Comparison of ENCODE assay signal across 8 mouse cellular contexts in the genomic region with DNA sequence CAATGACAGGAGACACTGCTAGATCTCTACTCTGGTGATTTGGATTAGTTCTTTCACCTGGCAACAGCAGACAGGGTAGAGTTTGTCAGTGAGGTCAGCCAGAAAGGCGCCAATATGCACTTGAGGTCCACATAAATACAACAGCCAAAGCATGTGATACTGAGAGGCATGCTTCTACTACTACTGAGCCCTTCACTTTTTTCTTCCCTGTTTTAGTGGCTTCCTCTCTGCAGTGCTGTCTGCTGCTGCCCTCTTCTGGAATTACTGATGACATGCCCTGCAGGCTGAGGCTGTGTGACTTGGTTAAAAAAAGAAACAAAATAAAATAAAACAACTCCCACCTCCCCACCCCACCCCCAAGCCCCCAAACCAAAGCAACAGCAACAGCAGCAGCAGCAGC.
DNase-seq lines count a peak whose midpoint lies in the region; ATAC-seq lines count a peak whose summit lies in the region.

No protein-coding gene starts in this region.

- peak; percentile 8 to 41 for DNase-seq in heart, postnatal 10 days
- no peak for DNase-seq in heart, adult 9 months (ENCODE audit: low spot score in 2 of 2)
- DNase-seq in NIH3T3 (ENCODE audit: low read depth) = peak; percentile 37
- DNase-seq in forebrain, embryonic 10.5 days (ENCODE audit: extremely low spot score, low spot score) = peak; percentile 39
- DNase-seq in kidney, postnatal 36 days = peak; percentile 6 to 41
- DNase-seq in gastrocnemius, adult 8-10 months (ENCODE audit: low spot score in 2 of 2) = no peak

- H3K27ac ChIP-seq in forebrain, embryonic 10.5 days = no peak overlapping the region
- H3K27ac ChIP-seq in midbrain, embryonic 16.5 days (ENCODE audit: low read length) = no peak overlapping the region

- no peaks in the 10 kb centered on the region for H3K36me3 ChIP-seq in forebrain, embryonic 10.5 days (replicated peaks)
- peaks cover 3% of the 10 kb centered on the region for H3K36me3 ChIP-seq in midbrain, embryonic 16.5 days (ENCODE audit: control insufficient read depth, insufficient read depth, low read length)

- H3K9ac ChIP-seq in midbrain, embryonic 16.5 days (ENCODE audit: low read depth, low read length) = no peak overlapping the region

- peaks cover 24% of the 10 kb centered on the region for H3K4me1 ChIP-seq in forebrain, embryonic 10.5 days
- 0 out of 2 replicates have a peak, but pooled peaks cover 3% of the 10 kb centered on the region for H3K4me1 ChIP-seq in midbrain, embryonic 16.5 days (ENCODE audit: control insufficient read depth, insufficient read depth, low read length)

- ATAC-seq in midbrain, embryonic 16.5 days = peak; percentile 63
- no peak for ATAC-seq in inflammation-experienced regulatory T-cells, adult 6 months

- no peak overlapping the region for H3K4me2 ChIP-seq in midbrain, embryonic 16.5 days (ENCODE audit: low read length)

- intact Hi-C loops in heart, postnatal 10 days (cut with DNase I) = loop anchor here (1.0 to 2.0 kb wide), 3 partner anchors 134 to 379 kb away; no protein-coding TSS in a partner anchor

- H3K4me3 ChIP-seq in forebrain, embryonic 10.5 days = no peak overlapping the region
- no peak overlapping the region for H3K4me3 ChIP-seq in midbrain, embryonic 16.5 days (ENCODE audit: low read depth, low read length)

- no peaks in the 10 kb centered on the region for H3K9me3 ChIP-seq in forebrain, embryonic 10.5 days
- H3K9me3 ChIP-seq in midbrain, embryonic 16.5 days (replicated peaks; ENCODE audit: control insufficient read depth, low read length, poor library complexity, severe bottlenecking) = no peaks in the 10 kb centered on the region

- WGBS in forebrain, embryonic 10.5 days = 29% methylated on average over 1 of the region's 1 CpGs
- WGBS in midbrain, embryonic 16.5 days = 25% methylated on average over 1 of the region's 1 CpGs

- peaks cover 44% of the 10 kb centered on the region for H3K27me3 ChIP-seq in forebrain, embryonic 10.5 days (ENCODE audit: poor library complexity, severe bottlenecking)
- H3K27me3 ChIP-seq in midbrain, embryonic 16.5 days (ENCODE audit: control insufficient read depth, insufficient read depth, low read depth, low read length) = no peaks in the 10 kb centered on the region

Comparison
In these comparisons a context has a peak if more than half of its experiments do, and no peak if none do; other contexts are left out.
1. DNase-seq: peak in heart, postnatal 10 days (2 of 2), NIH3T3 (single experiment), forebrain, embryonic 10.5 days (single experiment) and kidney, postnatal 36 days (2 of 2); none in heart, adult 9 months (0 of 2) and gastrocnemius, adult 8-10 months (0 of 2).